Mouse (Mus musculus): Measurements from ENCODE around the gene Cux2. TPM values are rescaled to one million over a fixed set of nuclear protein-coding genes. Genes with fewer than 3 reads are reported as not detected.
A peak's percentile ranks its signal among the peaks of the same experiment; 100 is the strongest.

Cux2 gene
- polyA plus RNA-seq, 1 experiment from 2014 or later = 1.5 TPM

DNA sequence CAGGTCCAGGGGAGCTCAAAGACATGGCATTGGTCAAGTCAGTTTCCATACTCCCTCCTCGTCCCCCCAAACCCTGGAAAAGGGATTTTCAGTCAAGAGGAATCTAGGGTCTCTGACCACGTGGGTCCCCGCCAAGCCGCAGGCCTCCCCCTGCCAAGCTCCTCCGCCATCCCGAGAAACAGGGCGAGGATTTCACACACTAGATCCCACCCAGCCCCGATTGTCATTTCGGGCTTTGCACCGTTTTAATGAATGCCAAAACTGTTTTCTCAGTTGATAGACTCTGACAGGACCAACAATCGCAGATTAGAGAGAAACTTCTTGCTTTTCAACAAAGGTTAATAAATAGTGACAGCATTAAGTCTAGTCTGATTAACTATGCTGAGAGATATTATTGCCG lies 55.1 kb downstream of the Cux2 start:
- Histone ChIP-seq H3K27ac (ENCODE audit: low read depth, low read length) (no peak overlapping the region), H3K9ac (ENCODE audit: low read depth, low read length) (no peak overlapping the region), H3K4me1 (replicated peaks; ENCODE audit: control insufficient read depth, insufficient read depth, low read length) (no peaks in the 10 kb centered on the region), H3K4me3 (ENCODE audit: low read depth, low read length) (no peak overlapping the region), H3K4me2 (replicated peaks; ENCODE audit: low read depth) (no peak overlapping the region), H3K27me3 (replicated peaks; ENCODE audit: control insufficient read depth, insufficient read depth, low read length) (no peaks in the 10 kb centered on the region), H3K9me3 (ENCODE audit: control insufficient read depth) (no peaks in the 10 kb centered on the region), H3K36me3 (ENCODE audit: control insufficient read depth, insufficient read depth) (no peaks in the 10 kb centered on the region)
- ATAC-seq = no peak
- WGBS = 85% methylated on average over 12 of the region's 12 CpGs
- no peak for TF ChIP-seq CTCF (IDR thresholded peaks at IDR 0.05; ENCODE audit: low read depth)

DNA sequence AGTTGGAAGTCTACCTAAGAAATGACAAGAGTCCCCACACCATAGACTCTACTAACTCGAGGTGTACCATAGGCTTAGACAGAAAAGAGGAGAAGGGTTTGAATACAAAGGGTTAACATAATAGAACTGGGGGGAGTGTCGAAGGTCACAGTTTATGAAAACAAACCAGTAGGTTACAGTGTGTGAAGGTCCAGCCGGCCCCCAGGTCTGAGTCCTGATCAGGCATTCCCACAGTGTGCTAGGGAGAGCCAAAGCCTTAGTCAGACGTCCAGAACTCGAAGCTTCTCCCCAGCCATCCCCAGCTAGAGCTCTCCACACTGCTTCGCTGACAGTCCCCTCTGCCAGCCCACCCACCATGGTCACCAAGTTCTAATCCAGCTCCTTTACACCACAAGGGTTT lies 58.0 kb downstream of the Cux2 start:
- Histone ChIP-seq H3K36me3 (ENCODE audit: control insufficient read depth, insufficient read depth) (no peaks in the 10 kb centered on the region), H3K4me1 (replicated peaks; ENCODE audit: control insufficient read depth, insufficient read depth, low read length) (no peaks in the 10 kb centered on the region), H3K27ac (ENCODE audit: low read depth, low read length) (no peak overlapping the region), H3K9me3 (ENCODE audit: control insufficient read depth) (no peaks in the 10 kb centered on the region), H3K4me3 (ENCODE audit: low read depth, low read length) (no peak overlapping the region), H3K4me2 (replicated peaks; ENCODE audit: low read depth) (no peak overlapping the region), H3K27me3 (replicated peaks; ENCODE audit: control insufficient read depth, insufficient read depth, low read length) (no peaks in the 10 kb centered on the region), H3K9ac (ENCODE audit: low read depth, low read length) (no peak overlapping the region)
- ATAC-seq = no peak
- WGBS = 39% methylated on average over 6 of the region's 6 CpGs
- no peak for TF ChIP-seq CTCF (IDR thresholded peaks at IDR 0.05; ENCODE audit: low read depth)

DNA sequence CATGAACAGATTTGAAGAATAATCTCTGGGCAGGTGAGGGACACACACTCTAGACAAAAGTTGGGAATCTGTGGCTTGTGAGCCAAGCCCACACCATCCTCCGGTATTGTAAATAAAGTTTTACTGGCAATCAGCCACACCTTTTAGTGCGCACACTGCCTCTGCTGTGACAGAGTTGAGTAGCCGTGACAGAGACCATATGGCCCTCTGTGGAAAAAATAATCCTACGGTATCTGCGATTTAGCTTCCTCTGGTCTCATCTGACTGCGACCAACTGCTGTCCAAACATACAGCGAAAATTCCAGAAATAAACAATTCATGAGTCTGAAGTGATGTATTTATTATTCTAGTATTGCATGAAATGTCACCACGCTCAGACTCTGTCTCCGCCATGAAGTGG lies 64.0 kb downstream of the Cux2 start:
- ATAC-seq = no peak
- no peak for TF ChIP-seq CTCF (IDR thresholded peaks at IDR 0.05; ENCODE audit: low read depth)
- Histone ChIP-seq H3K4me2 (replicated peaks; ENCODE audit: low read depth) (no peak overlapping the region), H3K27ac (ENCODE audit: low read depth, low read length) (no peak overlapping the region), H3K4me3 (ENCODE audit: low read depth, low read length) (no peak overlapping the region), H3K9ac (ENCODE audit: low read depth, low read length) (no peak overlapping the region), H3K9me3 (ENCODE audit: control insufficient read depth) (no peaks in the 10 kb centered on the region), H3K36me3 (ENCODE audit: control insufficient read depth, insufficient read depth) (no peaks in the 10 kb centered on the region), H3K4me1 (replicated peaks; ENCODE audit: control insufficient read depth, insufficient read depth, low read length) (no peaks in the 10 kb centered on the region), H3K27me3 (replicated peaks; ENCODE audit: control insufficient read depth, insufficient read depth, low read length) (no peaks in the 10 kb centered on the region)
- 55% methylated on average over 9 of the region's 9 CpGs for WGBS

DNA sequence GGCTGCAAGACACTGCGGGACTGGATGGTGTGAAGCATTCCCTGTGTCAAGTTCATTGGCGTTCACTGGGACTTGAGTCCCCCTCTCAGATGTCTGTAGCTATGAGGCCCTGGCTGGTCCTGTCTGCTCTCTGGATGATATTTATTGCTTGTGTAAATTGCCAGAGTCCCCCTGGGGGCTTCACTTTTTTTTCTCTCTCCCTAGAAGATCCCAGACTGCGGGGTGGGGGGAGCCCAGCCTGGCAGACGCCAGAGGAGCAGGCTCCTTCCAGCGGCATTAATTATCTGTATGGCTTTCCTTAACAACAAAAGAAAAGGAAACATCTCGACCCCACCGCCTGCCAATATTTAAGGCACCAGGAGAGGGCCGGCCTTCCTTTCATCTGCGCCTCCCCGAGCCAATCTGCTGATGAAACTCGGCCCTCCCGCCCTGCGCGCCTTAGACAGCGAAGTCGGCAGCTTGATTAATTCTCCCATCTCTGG lies 68.2 kb downstream of the Cux2 start:
- WGBS = 40% methylated on average over 16 of the region's 16 CpGs
- no peak overlapping the region for H3K9ac ChIP-seq (ENCODE audit: low read depth, low read length)
- H3K27ac ChIP-seq (ENCODE audit: low read depth, low read length) = no peak overlapping the region
- TF ChIP-seq CTCF (IDR thresholded peaks at IDR 0.05; ENCODE audit: low read depth) = peak; percentile 27; the same call in 1 of the 2 replicates
- ATAC-seq = no peak
- H3K9me3 ChIP-seq (ENCODE audit: control insufficient read depth) = no peaks in the 10 kb centered on the region
- H3K4me3 ChIP-seq (ENCODE audit: low read depth, low read length) = no peak overlapping the region
- H3K27me3 ChIP-seq (replicated peaks; ENCODE audit: control insufficient read depth, insufficient read depth, low read length) = no peaks in the 10 kb centered on the region
- H3K4me1 ChIP-seq (replicated peaks; ENCODE audit: control insufficient read depth, insufficient read depth, low read length) = no peaks in the 10 kb centered on the region
- no peak overlapping the region for H3K4me2 ChIP-seq (replicated peaks; ENCODE audit: low read depth)
- no peaks in the 10 kb centered on the region for H3K36me3 ChIP-seq (ENCODE audit: control insufficient read depth, insufficient read depth)

DNA sequence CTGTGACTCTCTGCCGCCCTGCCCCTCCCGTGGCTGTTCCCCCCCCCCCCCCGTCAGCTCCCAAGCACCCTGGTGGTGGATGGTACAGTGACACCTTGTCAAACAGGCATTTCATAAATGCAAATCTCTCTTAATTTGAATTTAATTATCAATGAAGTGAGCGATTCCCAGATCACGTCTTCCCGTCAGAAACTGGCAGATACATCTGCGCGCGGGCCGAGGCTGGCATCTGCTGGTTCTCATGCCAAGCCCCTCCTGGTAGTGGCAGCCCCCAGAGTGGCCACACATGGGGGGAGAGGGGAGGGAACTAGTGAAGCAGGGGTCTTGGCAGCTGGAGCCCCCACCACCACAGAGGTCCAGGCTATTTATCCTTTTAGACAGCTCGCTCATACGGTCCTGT lies 73.6 kb downstream of the Cux2 start:
- Histone ChIP-seq H3K4me2 (replicated peaks; ENCODE audit: low read depth) (no peak overlapping the region), H3K9ac (ENCODE audit: low read depth, low read length) (no peak overlapping the region), H3K27ac (ENCODE audit: low read depth, low read length) (no peak overlapping the region), H3K9me3 (ENCODE audit: control insufficient read depth) (no peaks in the 10 kb centered on the region), H3K27me3 (replicated peaks; ENCODE audit: control insufficient read depth, insufficient read depth, low read length) (no peaks in the 10 kb centered on the region), H3K36me3 (ENCODE audit: control insufficient read depth, insufficient read depth) (no peaks in the 10 kb centered on the region), H3K4me1 (replicated peaks; ENCODE audit: control insufficient read depth, insufficient read depth, low read length) (no peaks in the 10 kb centered on the region), H3K4me3 (ENCODE audit: low read depth, low read length) (no peak overlapping the region)
- no peak for ATAC-seq
- no peak for TF ChIP-seq CTCF (IDR thresholded peaks at IDR 0.05; ENCODE audit: low read depth)
- WGBS = 88% methylated on average over 11 of the region's 12 CpGs

DNA sequence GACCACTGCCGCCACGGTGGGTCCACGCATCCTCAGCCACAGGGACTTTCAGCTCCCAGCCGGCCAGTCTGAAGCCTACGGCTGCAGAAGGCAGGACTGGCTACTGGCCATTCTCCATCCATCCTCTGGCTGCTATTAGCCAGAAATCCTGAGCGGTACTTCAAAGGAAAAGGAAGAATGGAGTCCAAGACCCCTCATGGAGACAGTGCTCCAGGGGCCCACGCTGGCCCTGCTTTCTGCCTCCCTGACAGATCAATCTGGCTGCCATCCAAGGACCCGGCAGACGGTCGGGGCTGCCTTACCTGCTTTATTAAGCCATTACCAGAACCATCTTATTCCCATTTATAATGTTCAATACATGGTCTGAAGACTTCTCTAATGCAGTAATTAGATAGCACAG lies 76.4 kb downstream of the Cux2 start:
- Histone ChIP-seq H3K9me3 (ENCODE audit: control insufficient read depth) (no peaks in the 10 kb centered on the region), H3K27me3 (replicated peaks; ENCODE audit: control insufficient read depth, insufficient read depth, low read length) (no peaks in the 10 kb centered on the region), H3K4me3 (ENCODE audit: low read depth, low read length) (no peak overlapping the region), H3K36me3 (ENCODE audit: control insufficient read depth, insufficient read depth) (no peaks in the 10 kb centered on the region), H3K9ac (ENCODE audit: low read depth, low read length) (no peak overlapping the region), H3K4me2 (replicated peaks; ENCODE audit: low read depth) (no peak overlapping the region), H3K27ac (ENCODE audit: low read depth, low read length) (no peak overlapping the region), H3K4me1 (replicated peaks; ENCODE audit: control insufficient read depth, insufficient read depth, low read length) (no peaks in the 10 kb centered on the region)
- 58% methylated on average over 10 of the region's 10 CpGs for WGBS
- no peak for TF ChIP-seq CTCF (IDR thresholded peaks at IDR 0.05; ENCODE audit: low read depth)
- no peak for ATAC-seq

DNA sequence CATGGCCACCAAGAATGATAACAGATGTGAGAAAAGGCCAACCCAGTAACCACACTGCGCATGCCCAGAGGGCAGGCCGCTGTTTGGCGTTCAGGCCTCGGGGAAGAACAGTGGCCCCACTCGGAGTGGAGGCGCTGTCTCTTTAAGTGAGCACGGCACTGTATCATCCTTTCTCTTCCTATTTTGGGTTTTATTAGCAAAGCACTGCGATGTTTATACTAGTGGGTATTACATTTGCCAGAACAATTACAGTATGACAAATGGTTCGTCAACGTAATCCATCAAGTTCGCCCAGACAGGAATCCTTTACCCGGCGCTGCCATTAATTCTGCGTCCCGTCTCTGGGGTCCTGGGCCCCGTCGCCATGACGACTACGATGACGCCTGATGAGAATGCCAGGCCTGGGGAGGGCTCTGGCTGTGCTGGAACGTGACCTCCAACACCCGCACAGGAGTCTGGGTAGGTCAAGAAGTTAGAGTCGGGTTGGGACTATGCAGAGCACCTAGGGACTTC lies 77.2 kb downstream of the Cux2 start:
- no peak for ATAC-seq
- 0 out of 2 replicates have a peak, but pooled peaks have one; percentile 14 for TF ChIP-seq CTCF (IDR thresholded peaks at IDR 0.05; ENCODE audit: low read depth)
- H3K4me2 ChIP-seq (replicated peaks; ENCODE audit: low read depth) = 0 out of 2 replicates have a peak overlapping the region, but pooled peaks have one; percentile 4
- H3K27me3 ChIP-seq (replicated peaks; ENCODE audit: control insufficient read depth, insufficient read depth, low read length) = no peaks in the 10 kb centered on the region
- no peak overlapping the region for H3K4me3 ChIP-seq (ENCODE audit: low read depth, low read length)
- H3K9me3 ChIP-seq (ENCODE audit: control insufficient read depth) = no peaks in the 10 kb centered on the region
- H3K36me3 ChIP-seq (ENCODE audit: control insufficient read depth, insufficient read depth) = no peaks in the 10 kb centered on the region
- H3K9ac ChIP-seq (ENCODE audit: low read depth, low read length) = no peak overlapping the region
- WGBS = 38% methylated on average over 23 of the region's 23 CpGs
- no peaks in the 10 kb centered on the region for H3K4me1 ChIP-seq (replicated peaks; ENCODE audit: control insufficient read depth, insufficient read depth, low read length)
- H3K27ac ChIP-seq (ENCODE audit: low read depth, low read length) = no peak overlapping the region

All from intestine, postnatal 0 days (tissue).